Mouse (Mus musculus): ENCODE results near the gene Secisbp2. TPM values are rescaled to one million over a fixed set of nuclear protein-coding genes. Genes with fewer than 3 reads are reported as not detected.
A peak's percentile ranks its signal among the peaks of the same experiment; 100 is the strongest.

Secisbp2 gene
- polyA plus RNA-seq, 1 experiment from 2014 or later, result 27.8 TPM

GRCm38 (mm10) chr13:51731474-51731873 is 80.0 kb downstream of the Secisbp2 start:
- Histone ChIP-seq H3K4me1 (peaks cover 48% of the 10 kb centered on the region), H3K27ac (0 out of 2 replicates have a peak overlapping the region, but pooled peaks have one; percentile 2), H3K36me3 (no peaks in the 10 kb centered on the region), H3K27me3 (ENCODE audit: low read depth, poor library complexity, severe bottlenecking) (no peaks in the 10 kb centered on the region), H3K9me3 (replicated peaks) (no peaks in the 10 kb centered on the region), H3K4me3 (no peak overlapping the region)
- 94% methylated on average over 7 of the region's 7 CpGs for WGBS
- no peak for DNase-seq (ENCODE audit: low spot score)

- Histone ChIP-seq H3K36me3 (no peaks in the 10 kb centered on the region), H3K4me1 (peaks cover 50% of the 10 kb centered on the region), H3K9me3 (replicated peaks) (no peaks in the 10 kb centered on the region), H3K4me3 (no peak overlapping the region), H3K27ac (0 out of 2 replicates have a peak overlapping the region, but pooled peaks have one; percentile 2), H3K27me3 (ENCODE audit: low read depth, poor library complexity, severe bottlenecking) (no peaks in the 10 kb centered on the region)
- DNase-seq (ENCODE audit: low spot score), result no peak
- 76% methylated on average over 14 of the region's 14 CpGs for WGBS
Observed at GRCm38 (mm10) chr13:51732097-51732664, 80.7 kb downstream of the Secisbp2 start.

Other genes with a start within 250 kb of the Secisbp2 start
- gene S1pr3, start 243.1 kb upstream of the Secisbp2 start, polyA plus RNA-seq (2016; fragmentation: Nextera tagmentation; extraction: Ambion mirVana), result 79.5 and 123 TPM in 2 replicates
- 0.11 and 0.14 TPM in 2 replicates for gene Shc3, start 82.3 kb upstream of the Secisbp2 start, polyA plus RNA-seq (2016; fragmentation: Nextera tagmentation; extraction: Ambion mirVana)
- 393 and 424 TPM in 2 replicates for gene Cks2, start 6.5 kb upstream of the Secisbp2 start, polyA plus RNA-seq (2016; fragmentation: Nextera tagmentation; extraction: Ambion mirVana)
- gene Sema4d, start 142.1 kb downstream of the Secisbp2 start, polyA plus RNA-seq (2016; fragmentation: Nextera tagmentation; extraction: Ambion mirVana), result 5.9 and 6.0 TPM in 2 replicates
- gene Gadd45g, start 195.0 kb downstream of the Secisbp2 start, polyA plus RNA-seq (2016; fragmentation: Nextera tagmentation; extraction: Ambion mirVana), result 14.3 and 18.6 TPM in 2 replicates